Mouse (Mus musculus) lung, embryonic 14.5 days (tissue): ENCODE measurements around the gene Rbbp7. TPM values are rescaled to one million over a fixed set of nuclear protein-coding genes. Genes with fewer than 3 reads are reported as not detected.

ENCODE experiments used
- ATAC-seq: fragments of 200-750 bp; cut with Nextera tagmentation; 2 replicates; pipeline ENCODE4 v1.8.0; 2017; ENCODE audit warnings: mild to moderate bottlenecking, moderate TSS enrichment, moderate library complexity; ENCODE audit not compliant: insufficient read depth
- DNase-seq: peaks from one replicate; pipeline ENCODE4 v3.0.0-alpha.2; 2015
- H3K27ac ChIP-seq: fragments of 300-500 bp; sonication (generic); 2 replicates; pipeline ENCODE4 v1.5.1; 2014; ENCODE audit warnings: low read depth, mild to moderate bottlenecking, moderate library complexity
- H3K27me3 ChIP-seq: fragments of 300-500 bp; sonication (generic); 2 replicates; pipeline ENCODE4 v1.6.1; 2014; ENCODE audit warnings: low read length, control low read depth; ENCODE audit not compliant: insufficient read depth
- H3K36me3 ChIP-seq: fragments of 300-500 bp; sonication (generic); 2 replicates; pipeline ENCODE4 v1.6.1; 2014; ENCODE audit warnings: control low read depth; ENCODE audit not compliant: insufficient read depth
- H3K4me1 ChIP-seq: fragments of 300-500 bp; sonication (generic); 2 replicates; pipeline ENCODE4 v1.6.1; 2014; ENCODE audit warnings: antibody characterized with exemption, control low read depth; ENCODE audit not compliant: insufficient read depth
- H3K4me2 ChIP-seq: fragments of 300-500 bp; sonication (generic); 2 replicates; pipeline ENCODE4 v1.6.1; 2014; ENCODE audit warnings: mild to moderate bottlenecking
- H3K4me3 ChIP-seq: fragments of 300-500 bp; sonication (generic); 2 replicates; pipeline ENCODE4 v1.5.1; 2014; ENCODE audit warnings: low read depth, low read length
- H3K9ac ChIP-seq: fragments of 300-500 bp; sonication (generic); 2 replicates; pipeline ENCODE4 v1.6.1; 2014
- H3K9me3 ChIP-seq: fragments of 300-500 bp; sonication (generic); 2 replicates; pipeline ENCODE4 v1.6.1; 2016; ENCODE audit warnings: low read depth, low read length, control low read depth
- CTCF ChIP-seq: IDR thresholded peaks from 2 replicates; pipeline ENCODE4 v1.5.1; 2016; ENCODE audit warnings: antibody characterized with exemption, low read depth
- WGBS: fragments of 180-500 bp; shearing (Covaris S2); extraction: QIAGEN DNeasy Blood & Tissue Kit; methylation state at CpG from one replicate; pipeline ENCODE4 v1.1.7; 2014; 5-methylcytosine and 5-hydroxymethylcytosine counted together
- polyA plus RNA-seq: library from polyadenylated mRNA; unstranded; fragments of >200 nt; fragmentation: Nextera tagmentation; extraction: Ambion mirVana; gene quantifications from 2 replicates; pipeline ENCODE4 v1.2.1, GENCODE M21; 2014

Rbbp7 gene
- polyA plus RNA-seq, 1 experiment from 2014 or later, result 544 TPM

- Histone ChIP-seq H3K4me1 (no peaks in the 10 kb centered on the region), H3K4me3 (peak overlapping the region; percentile 39), H3K9me3 (no peaks in the 10 kb centered on the region), H3K4me2 (peak overlapping the region; percentile 61), H3K36me3 (no peaks in the 10 kb centered on the region), H3K9ac (peak overlapping the region; percentile 39), H3K27ac (peak overlapping the region; percentile 90), H3K27me3 (no peaks in the 10 kb centered on the region)
- 19% methylated on average over 25 of the region's 25 CpGs for WGBS
- ATAC-seq (peak; percentile 89), DNase-seq (peak; percentile 80)
- peak; percentile 52 for TF ChIP-seq CTCF
Observed at GRCm38 (mm10) chrX:162734997-162735929, 24.9 kb upstream of the Rbbp7 start.

- Histone ChIP-seq H3K4me1 (no peaks in the 10 kb centered on the region), H3K4me2 (peak overlapping the region; percentile 61), H3K27ac (peak overlapping the region; percentile 90), H3K9me3 (no peaks in the 10 kb centered on the region), H3K27me3 (no peaks in the 10 kb centered on the region), H3K4me3 (peak overlapping the region; percentile 39), H3K36me3 (no peaks in the 10 kb centered on the region), H3K9ac (peak overlapping the region; percentile 39; the same call in 1 of the 2 replicates)
- TF ChIP-seq CTCF, result no peak
- WGBS, result 24% methylated on average over 9 of the region's 9 CpGs
- peak; percentile 44 for DNase-seq
- ATAC-seq, result peak; percentile 74
Observed at GRCm38 (mm10) chrX:162736140-162736659, 24.0 kb upstream of the Rbbp7 start.

DNA sequence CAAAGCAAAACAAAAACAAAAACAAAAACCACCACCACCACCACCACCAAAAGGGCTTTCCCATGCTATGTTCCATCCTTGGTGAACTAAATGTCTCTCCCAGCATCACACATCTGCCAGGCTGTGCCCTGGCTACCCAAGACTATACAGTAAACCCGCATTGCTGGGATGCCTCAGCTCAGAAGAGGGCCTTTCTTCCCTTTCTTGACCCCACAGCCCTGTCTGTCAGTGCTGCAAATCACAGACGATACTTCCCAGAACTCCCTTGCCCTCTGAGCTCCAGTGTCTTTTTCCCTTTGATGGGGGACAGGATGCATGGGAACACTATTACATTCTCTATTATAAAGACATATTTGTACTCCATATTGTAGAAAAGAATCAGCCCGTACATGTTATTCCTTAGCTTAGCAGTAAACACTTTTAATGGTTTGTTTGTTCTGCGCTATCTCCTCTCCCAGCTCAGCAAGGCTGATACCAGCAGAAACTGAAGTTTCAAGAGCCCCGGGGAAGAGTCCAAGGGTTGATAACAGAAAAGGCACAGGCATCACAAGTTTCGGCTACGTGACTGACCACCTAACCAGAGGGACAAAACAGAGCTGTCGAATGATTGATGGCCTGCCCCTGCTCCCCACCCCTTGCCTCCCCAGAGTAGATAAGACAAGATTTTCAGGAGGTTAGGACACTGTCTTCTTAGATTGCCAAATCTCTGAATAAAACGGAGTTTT lies 11.3 kb upstream of the Rbbp7 start:
- H3K27me3 ChIP-seq, result no peaks in the 10 kb centered on the region
- ATAC-seq (no peak), DNase-seq (no peak)
- no peak for TF ChIP-seq CTCF
- no peak overlapping the region for H3K9ac ChIP-seq
- WGBS, result 29% methylated on average over 9 of the region's 9 CpGs
- H3K9me3 ChIP-seq, result no peaks in the 10 kb centered on the region
- no peak overlapping the region for H3K4me2 ChIP-seq
- no peak overlapping the region for H3K4me3 ChIP-seq
- no peaks in the 10 kb centered on the region for H3K36me3 ChIP-seq
- no peaks in the 10 kb centered on the region for H3K4me1 ChIP-seq
- no peak overlapping the region for H3K27ac ChIP-seq

- H3K27me3 ChIP-seq, result no peaks in the 10 kb centered on the region
- 89% methylated on average over 2 of the region's 2 CpGs for WGBS
- H3K9me3 ChIP-seq, result no peaks in the 10 kb centered on the region
- DNase-seq (no peak), ATAC-seq (no peak)
- TF ChIP-seq CTCF, result no peak
- no peak overlapping the region for H3K9ac ChIP-seq
- no peak overlapping the region for H3K4me2 ChIP-seq
- no peak overlapping the region for H3K27ac ChIP-seq
- no peaks in the 10 kb centered on the region for H3K36me3 ChIP-seq
- no peaks in the 10 kb centered on the region for H3K4me1 ChIP-seq
- no peak overlapping the region for H3K4me3 ChIP-seq
Observed at GRCm38 (mm10) chrX:162752418-162752817, 7.8 kb upstream of the Rbbp7 start.

DNA sequence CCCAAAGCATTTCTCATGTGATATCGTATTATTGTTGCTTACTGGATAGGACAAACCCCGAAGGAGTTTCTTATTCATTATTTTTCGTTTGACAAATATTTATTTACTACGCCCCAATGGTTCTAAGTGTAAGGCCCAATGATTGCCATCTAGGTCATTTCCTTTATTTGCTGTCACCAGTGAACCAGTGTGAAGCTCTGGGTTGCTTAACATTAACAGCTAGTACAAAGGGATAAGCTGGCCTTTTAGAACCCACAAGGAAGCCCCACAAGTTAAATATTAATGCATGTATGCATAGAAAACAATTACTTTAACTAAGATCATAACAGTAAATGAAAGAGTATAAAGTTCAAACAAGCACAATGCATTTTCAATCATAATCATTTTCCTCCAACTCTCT lies 5.9 kb upstream of the Rbbp7 start:
- Histone ChIP-seq H3K9me3 (no peaks in the 10 kb centered on the region), H3K4me1 (peaks cover 2% of the 10 kb centered on the region; the same call in 1 of the 2 replicates), H3K36me3 (no peaks in the 10 kb centered on the region), H3K27ac (no peak overlapping the region), H3K4me2 (no peak overlapping the region), H3K9ac (no peak overlapping the region), H3K4me3 (no peak overlapping the region), H3K27me3 (no peaks in the 10 kb centered on the region)
- no peak for DNase-seq
- no peak for ATAC-seq
- WGBS, result 84% methylated on average over 4 of the region's 4 CpGs
- TF ChIP-seq CTCF, result no peak

GRCm38 (mm10) chrX:162756058-162756457 lies 4.1 kb upstream of the Rbbp7 start:
- no peak for TF ChIP-seq CTCF
- no peak overlapping the region for H3K9ac ChIP-seq
- H3K4me1 ChIP-seq, result peaks cover 4% of the 10 kb centered on the region; the same call in 1 of the 2 replicates
- DNase-seq (no peak), ATAC-seq (no peak)
- no peak overlapping the region for H3K4me2 ChIP-seq
- no peak overlapping the region for H3K4me3 ChIP-seq
- no peak overlapping the region for H3K27ac ChIP-seq
- 57% methylated on average over 7 of the region's 7 CpGs for WGBS
- H3K9me3 ChIP-seq, result no peaks in the 10 kb centered on the region
- no peaks in the 10 kb centered on the region for H3K27me3 ChIP-seq
- no peaks in the 10 kb centered on the region for H3K36me3 ChIP-seq
